Comparison of ENCODE assay signal across 19 mouse cellular contexts in the genomic region with DNA sequence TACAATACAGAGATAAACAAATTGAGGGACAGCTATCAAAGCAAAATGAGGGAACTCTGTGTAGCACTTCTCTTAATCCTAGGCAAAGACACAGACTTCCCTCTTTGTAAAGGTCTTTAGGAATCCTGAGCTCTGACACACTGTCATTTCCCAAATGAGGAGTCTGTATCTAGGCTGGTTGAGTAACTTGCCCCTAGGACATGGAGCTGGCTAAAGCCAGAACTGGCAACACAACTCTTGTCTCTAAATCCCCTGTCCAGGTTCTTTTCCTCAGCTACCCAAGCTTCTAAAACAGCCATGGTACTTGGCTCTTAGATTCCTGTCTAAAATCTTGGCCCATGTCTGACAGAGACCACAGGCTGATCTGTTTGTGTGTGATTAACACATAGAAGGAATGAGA.
DNase-seq lines count a peak whose midpoint lies in the region; ATAC-seq lines count a peak whose summit lies in the region.
"Had no signal": no experiment of that assay in that cellular context is flagged by ENCODE, and none has a peak within 500 bp of the region (broad histone marks: within the 10 kb centered on the region; RNA-seq: fewer than 3 reads in every experiment).

No protein-coding gene starts in this region.

- no peak for ATAC-seq in cerebellum, adult (ENCODE audit: insufficient number of reproducible peaks, low FRiP score, low TSS enrichment)
- ATAC-seq: forebrain, embryonic 14.5 days; forebrain, embryonic 16.5 days; Patski had no signal

- DNase-seq in 3T3-L1 (ENCODE audit: low read depth, low spot score), result peak; percentile 54
- DNase-seq in ZHBTc4 (ENCODE audit: low read depth, low spot score), result peak; percentile 10
- DNase-seq in fat pad, adult 2 months (ENCODE audit: extremely low read depth, low read depth, low spot score), result peak; percentile 97
- DNase-seq in natural killer cell, adult 2 months (ENCODE audit: low spot score in 2 of 2), result no peak
- no peak for DNase-seq in right cerebral cortex, postnatal 25 days
- DNase-seq: adrenal gland, adult 8-10 months; adrenal gland, postnatal 14 days; adrenal gland, postnatal 36 days; cerebellum, adult 11 months; cerebellum, adult 18-20 months; cerebellum, adult 8-10 months; cerebellum, adult 9-11 months; cerebellum, postnatal 14 days; cerebellum, postnatal 36 days; embryo, embryonic 11 days had no signal

Comparison
In these comparisons a context has a peak if more than half of its experiments do, and no peak if none do; other contexts are left out.
1. DNase-seq: peak in 3T3-L1 (single experiment), ZHBTc4 (single experiment) and fat pad, adult 2 months (single experiment); none in natural killer cell, adult 2 months (0 of 2) and right cerebral cortex, postnatal 25 days (single experiment).